Mouse (Mus musculus) CH12.LX (cell line): ENCODE results near the gene Sh2d7. TPM values are rescaled to one million over a fixed set of nuclear protein-coding genes. Genes with fewer than 3 reads are reported as not detected.
A peak's percentile ranks its signal among the peaks of the same experiment; 100 is the strongest.

ENCODE experiments used
- DNase-seq: peaks from one replicate; pipeline ENCODE4 v3.0.0-alpha.2; 2013; ENCODE audit errors: extremely low read depth
- H3K27ac ChIP-seq: 2 replicates; pipeline ENCODE4 v1.5.1; 2012; ENCODE audit warnings: low read depth, mild to moderate bottlenecking, control low read depth, moderate library complexity; ENCODE audit not compliant: insufficient read depth
- H3K27me3 ChIP-seq: replicated peaks from 2 replicates; pipeline ENCODE3; 2012; ENCODE audit warnings: inconsistent platforms
- H3K36me3 ChIP-seq, 2 experiments: replicated peaks in 1 of 2; 2 replicates each; pipeline versions ENCODE3 to v1.6.1; 2012; ENCODE audit warnings: inconsistent platforms in 1 of 2, low read length in 1 of 2, mild to moderate bottlenecking in 1 of 2, mixed read lengths in 1 of 2, moderate library complexity in 1 of 2; ENCODE audit not compliant: control insufficient read depth in 1 of 2, insufficient read depth in 1 of 2
- H3K4me1 ChIP-seq, 2 experiments: 2 replicates each; pipeline ENCODE4 v1.6.1; 2012; ENCODE audit warnings: inconsistent platforms in 1 of 2, moderate library complexity in 1 of 2; ENCODE audit not compliant: insufficient read depth in 2 of 2, control insufficient read depth in 1 of 2
- H3K4me2 ChIP-seq: 2 replicates; pipeline ENCODE4 v1.6.1; 2012; ENCODE audit warnings: low read depth, mild to moderate bottlenecking, control low read depth; ENCODE audit not compliant: poor library complexity, insufficient read depth, severe bottlenecking
- H3K4me3 ChIP-seq, 3 experiments: fragments of 150-350 bp in 1 of 3; sonication (generic) in 1 of 3; replicated peaks in 1 of 3; 2 replicates each; pipeline versions ENCODE3 to v1.5.1; 2011 to 2012; ENCODE audit warnings: low read depth in 2 of 3, low read length in 2 of 3, mild to moderate bottlenecking in 2 of 3, moderate library complexity in 2 of 3, control low read depth in 1 of 3, improper control_type of control experiment in 1 of 3, inconsistent platforms in 1 of 3, mixed read lengths in 1 of 3; ENCODE audit not compliant: poor library complexity in 1 of 3
- H3K79me2 ChIP-seq: replicated peaks from 2 replicates; pipeline ENCODE4 v1.6.1; 2012; ENCODE audit warnings: mild to moderate bottlenecking, moderate library complexity; ENCODE audit not compliant: control insufficient read depth, poor library complexity, insufficient read depth, severe bottlenecking; ENCODE audit errors: extremely low read depth
- H3K9ac ChIP-seq: 2 replicates; pipeline ENCODE4 v1.6.1; 2012; ENCODE audit warnings: low read depth, mild to moderate bottlenecking, control low read depth, moderate library complexity; ENCODE audit not compliant: insufficient read depth
- H3K9me3 ChIP-seq: replicated peaks from 2 replicates; pipeline ENCODE3; 2012; ENCODE audit warnings: low read length, inconsistent platforms, mixed read lengths
- BHLHE40 ChIP-seq: IDR thresholded peaks from 2 replicates; pipeline ENCODE4 v1.6.1; 2011; ENCODE audit warnings: mild to moderate bottlenecking, low read depth, low read length, improper control_type of control experiment
- CHD1 ChIP-seq: IDR thresholded peaks from 2 replicates; pipeline ENCODE4 v1.6.1; 2012; ENCODE audit warnings: low read depth, low read length, improper control_type of control experiment, inconsistent platforms
- CHD2 ChIP-seq: IDR thresholded peaks from 2 replicates; pipeline ENCODE4 v1.6.1; 2011; ENCODE audit warnings: low read length, improper control_type of control experiment
- CTCF ChIP-seq, 2 experiments: IDR thresholded peaks in 1 of 2; conservative IDR thresholded peaks in 1 of 2; 2 replicates each; pipeline ENCODE4 v1.5.1; 2011 to 2012; ENCODE audit warnings: low read depth in 2 of 2, low read length in 2 of 2, improper control_type of control experiment in 1 of 2, inconsistent platforms in 1 of 2, mild to moderate bottlenecking in 1 of 2, moderate library complexity in 1 of 2
- E2F4 ChIP-seq: IDR thresholded peaks from 2 replicates; pipeline ENCODE4 v1.6.1; 2011; ENCODE audit warnings: low read depth, low read length, improper control_type of control experiment; ENCODE audit not compliant: insufficient replicate concordance
- ELF1 ChIP-seq: IDR thresholded peaks from 2 replicates; pipeline ENCODE4 v1.6.1; 2014; ENCODE audit warnings: low read depth, mild to moderate bottlenecking, inconsistent platforms, low read length, improper control_type of control experiment
- EP300 ChIP-seq: IDR thresholded peaks from 2 replicates; pipeline ENCODE4 v1.6.1; 2011; ENCODE audit warnings: low read length, improper control_type of control experiment
- ETS1 ChIP-seq: conservative IDR thresholded peaks from 2 replicates; pipeline ENCODE4 v1.6.1; 2012; ENCODE audit warnings: low read depth, mild to moderate bottlenecking, inconsistent platforms, low read length, improper control_type of control experiment, moderate library complexity
- GABPA ChIP-seq: IDR thresholded peaks from 2 replicates; pipeline ENCODE4 v1.6.1; 2012; ENCODE audit warnings: low read depth, low read length, improper control_type of control experiment, inconsistent platforms; ENCODE audit not compliant: insufficient replicate concordance
- HCFC1 ChIP-seq: IDR thresholded peaks from 2 replicates; pipeline ENCODE4 v1.6.1; 2012; ENCODE audit warnings: low read depth, mild to moderate bottlenecking, inconsistent platforms, low read length, improper control_type of control experiment
- IRF4 ChIP-seq: IDR thresholded peaks from 2 replicates; pipeline ENCODE4 v1.6.1; 2014; ENCODE audit warnings: low read depth, mild to moderate bottlenecking, inconsistent platforms, low read length, improper control_type of control experiment
- JUN ChIP-seq: IDR thresholded peaks from 2 replicates; pipeline ENCODE4 v1.6.1; 2011; ENCODE audit warnings: low read depth, mild to moderate bottlenecking, low read length, improper control_type of control experiment, moderate library complexity; ENCODE audit not compliant: insufficient read depth
- KAT2A ChIP-seq: IDR thresholded peaks from 2 replicates; pipeline ENCODE4 v1.6.1; 2012; ENCODE audit warnings: low read length, improper control_type of control experiment, inconsistent platforms; ENCODE audit not compliant: insufficient replicate concordance
- MAFK ChIP-seq: IDR thresholded peaks from 2 replicates; pipeline ENCODE4 v1.6.1; 2011; ENCODE audit warnings: low read length, improper control_type of control experiment; ENCODE audit not compliant: insufficient replicate concordance
- MAX ChIP-seq: IDR thresholded peaks from 2 replicates; pipeline ENCODE4 v1.6.1; 2011; ENCODE audit warnings: low read length, improper control_type of control experiment
- MAZ ChIP-seq: IDR thresholded peaks from 2 replicates; pipeline ENCODE4 v1.6.1; 2012; ENCODE audit warnings: low read depth, mild to moderate bottlenecking, inconsistent platforms, low read length, improper control_type of control experiment, moderate library complexity
- MXI1 ChIP-seq: IDR thresholded peaks from 2 replicates; pipeline ENCODE4 v1.6.1; 2011; ENCODE audit warnings: mild to moderate bottlenecking, low read depth, low read length, improper control_type of control experiment
- MYC ChIP-seq: IDR thresholded peaks from 2 replicates; pipeline ENCODE4 v1.6.1; 2011; ENCODE audit warnings: low read depth, mild to moderate bottlenecking, improper control_type of control experiment, low read length
- NELFE ChIP-seq: IDR thresholded peaks from 2 replicates; pipeline ENCODE4 v1.6.1; 2011; ENCODE audit warnings: low read depth, low read length, improper control_type of control experiment
- POLR2A ChIP-seq: IDR thresholded peaks from 2 replicates; pipeline ENCODE4 v1.6.1; 2011; ENCODE audit warnings: low read depth, mild to moderate bottlenecking, improper control_type of control experiment, low read length
- POLR2AphosphoS2 ChIP-seq: IDR thresholded peaks from 2 replicates; pipeline ENCODE4 v1.6.1; 2011; ENCODE audit warnings: low read depth, low read length, improper control_type of control experiment
- RAD21 ChIP-seq: IDR thresholded peaks from 2 replicates; pipeline ENCODE4 v1.6.1; 2011; ENCODE audit warnings: low read depth, mild to moderate bottlenecking, low read length, improper control_type of control experiment, moderate library complexity
- RCOR1 ChIP-seq: conservative IDR thresholded peaks from 2 replicates; pipeline ENCODE4 v1.6.1; 2012; ENCODE audit warnings: low read depth, mild to moderate bottlenecking, inconsistent platforms, low read length, improper control_type of control experiment
- SMC3 ChIP-seq: IDR thresholded peaks from 2 replicates; pipeline ENCODE4 v1.6.1; 2011; ENCODE audit warnings: low read depth, low read length, improper control_type of control experiment
- TBP ChIP-seq: conservative IDR thresholded peaks from 2 replicates; pipeline ENCODE4 v1.6.1; 2011; ENCODE audit warnings: low read depth, low read length, improper control_type of control experiment
- TCF12 ChIP-seq: IDR thresholded peaks from 2 replicates; pipeline ENCODE4 v1.6.1; 2014; ENCODE audit warnings: low read depth, mild to moderate bottlenecking, inconsistent platforms, low read length, improper control_type of control experiment
- UBTF ChIP-seq: IDR thresholded peaks from 2 replicates; pipeline ENCODE4 v1.6.1; 2012; ENCODE audit warnings: low read depth, mild to moderate bottlenecking, inconsistent platforms, low read length, improper control_type of control experiment, moderate library complexity
- USF1 ChIP-seq: IDR thresholded peaks from 2 replicates; pipeline ENCODE4 v1.6.1; 2014; ENCODE audit warnings: low read depth, mild to moderate bottlenecking, inconsistent platforms, low read length, improper control_type of control experiment
- ZKSCAN1 ChIP-seq: IDR thresholded peaks from 2 replicates; pipeline ENCODE4 v1.6.1; 2012; ENCODE audit warnings: low read depth, inconsistent platforms, low read length, improper control_type of control experiment, borderline replicate concordance
- ZMIZ1 ChIP-seq: IDR thresholded peaks from 2 replicates; pipeline ENCODE4 v1.6.1; 2012; ENCODE audit warnings: low read depth, mild to moderate bottlenecking, inconsistent platforms, low read length, improper control_type of control experiment
- ZNF384 ChIP-seq: IDR thresholded peaks from 2 replicates; pipeline ENCODE4 v1.6.1; 2012; ENCODE audit warnings: low read depth, low read length, improper control_type of control experiment, inconsistent platforms
- dilution Hi-C: fragments of 300-500 bp; cut with MboI; formaldehyde crosslinking; loops from 2 replicates; pipeline ENCODE4 v1.14.3; 2020; ENCODE audit warnings: low sequenced_read_pairs; ENCODE audit not compliant: extremely low pct_unique_long_range_greater_than_20kb, extremely low pct_ligation_motif_present
- in situ Hi-C: fragments of 300-500 bp; cut with MboI; formaldehyde crosslinking; loops from 3 replicates; pipeline ENCODE4 v1.14.3; 2019; ENCODE audit warnings: low sequenced_read_pairs, low pct_ligation_motif_present, low pct_unique_long_range_greater_than_20kb, mixed read lengths
- polyA plus RNA-seq: library from polyadenylated mRNA; unstranded; fragments of >175 nt; gene quantifications from 2 replicates; pipeline ENCODE4 v1.2.1, GENCODE M21; 2012; ENCODE audit warnings: low read depth; ENCODE audit not compliant: insufficient read length
- total RNA-seq, 2 experiments: library from RNA; depleted of rRNA; stranded (reverse); fragments of 300-350 nt in 1 of 2; fragments of >200 nt in 1 of 2; gene quantifications; 2 replicates each; pipeline ENCODE4 v1.2.3; 2012 to 2014

The Sh2d7 gene
- total and polyA plus RNA-seq, 3 experiments: 0.56 to 0.83 (median 0.81) TPM

DNA sequence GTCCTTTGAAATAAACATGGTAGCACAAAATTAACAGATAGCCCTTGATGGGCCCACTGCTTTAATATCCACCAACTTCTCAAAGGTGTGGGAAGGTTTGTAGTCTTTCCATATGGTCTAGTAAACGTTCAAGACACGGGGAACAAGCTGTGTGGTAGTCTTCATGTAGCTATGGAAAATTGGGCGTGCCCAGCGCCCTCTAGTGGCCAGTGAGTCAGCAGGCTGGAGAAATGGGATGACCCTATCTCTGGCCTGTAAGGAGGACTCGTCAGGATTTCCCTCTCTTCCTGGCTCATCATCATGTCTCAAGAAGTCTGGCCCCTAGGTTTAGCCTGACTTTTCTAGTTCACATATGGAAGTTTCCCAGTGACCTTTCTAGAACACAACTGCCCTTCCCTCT is 8.8 kb downstream of the Sh2d7 start:
- DNase-seq: peak; percentile 83

DNA sequence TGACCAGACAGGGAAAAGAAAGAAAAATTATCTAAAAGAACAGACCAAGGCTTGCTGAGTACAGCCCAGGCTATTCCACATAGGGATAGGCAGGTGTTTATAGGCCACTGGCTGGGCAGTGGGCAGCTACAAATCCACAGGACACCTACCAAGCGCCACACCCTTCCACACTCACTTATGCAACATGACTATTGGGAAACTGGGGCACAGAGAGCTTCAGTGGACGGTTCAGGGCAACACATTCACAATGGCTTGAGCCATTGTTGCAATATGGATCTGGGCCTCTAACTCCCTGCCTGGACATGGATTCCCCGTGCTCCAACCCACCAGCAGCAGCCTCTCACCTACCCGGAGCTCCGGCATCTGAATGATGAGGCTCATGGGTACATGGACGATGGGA is 10.6 kb downstream of the Sh2d7 start:
- no peak overlapping the region for H3K27ac ChIP-seq
- H3K4me3 ChIP-seq: no peak overlapping the region
- no peak overlapping the region for H3K4me2 ChIP-seq
- H3K4me1 ChIP-seq: peaks cover 26 to 71% of the 10 kb centered on the region in 2 experiments
- TF ChIP-seq POLR2A (no peak), MXI1 (no peak), RCOR1 (no peak), POLR2AphosphoS2 (no peak)
- H3K9ac ChIP-seq: no peak overlapping the region
- H3K27me3 ChIP-seq: no peaks in the 10 kb centered on the region
- dilution Hi-C loops (no loop called here), in situ Hi-C loops (no loop called here)
- H3K79me2 ChIP-seq: no peaks in the 10 kb centered on the region
- H3K9me3 ChIP-seq: no peaks in the 10 kb centered on the region
- H3K36me3 ChIP-seq: no peaks in the 10 kb centered on the region
- no peak for DNase-seq

More for the DNA sequence above, 8.8 kb downstream of the Sh2d7 start:
- dilution Hi-C loops: no loop called here
- Histone ChIP-seq H3K27me3 (no peaks in the 10 kb centered on the region), H3K79me2 (no peaks in the 10 kb centered on the region), H3K4me2 (no peak overlapping the region), H3K4me1 (peaks cover 36 to 74% of the 10 kb centered on the region in 2 experiments), H3K27ac (no peak overlapping the region), H3K36me3 (no peaks in the 10 kb centered on the region), H3K4me3 (no peak overlapping the region), H3K9me3 (no peaks in the 10 kb centered on the region), H3K9ac (no peak overlapping the region)
- in situ Hi-C loops: no loop called here
- TF ChIP-seq NELFE (no peak), RAD21 (peak; percentile 73), ZMIZ1 (no peak), SMC3 (peak; percentile 89), GABPA (no peak), E2F4 (no peak), POLR2AphosphoS2 (no peak), POLR2A (no peak), MAX (peak; percentile 17; the same call in 1 of the 2 replicates), EP300 (0 out of 2 replicates have a peak, but pooled peaks have one; percentile 18), ZNF384 (no peak), ETS1 (no peak), CHD1 (no peak), ZKSCAN1 (no peak), KAT2A (no peak), HCFC1 (no peak), MYC (no peak), UBTF (no peak), MAFK (no peak), ELF1 (no peak), TBP (no peak), USF1 (no peak), MAZ (no peak), BHLHE40 (no peak), TCF12 (no peak), CHD2 (no peak), CTCF (conservative IDR thresholded peaks at IDR 0.05 in 1 of 2, IDR thresholded peaks at IDR 0.05 in 1 of 2; ENCODE audit: low read depth in 2 of 2, low read length in 2 of 2) (peak; percentile 93 to 96), RCOR1 (no peak), IRF4 (no peak; the same call in 1 of the 2 replicates), JUN (no peak)
